Mouse (Mus musculus): ENCODE data around the gene Ankrd63.

Ankrd63 gene

DNA sequence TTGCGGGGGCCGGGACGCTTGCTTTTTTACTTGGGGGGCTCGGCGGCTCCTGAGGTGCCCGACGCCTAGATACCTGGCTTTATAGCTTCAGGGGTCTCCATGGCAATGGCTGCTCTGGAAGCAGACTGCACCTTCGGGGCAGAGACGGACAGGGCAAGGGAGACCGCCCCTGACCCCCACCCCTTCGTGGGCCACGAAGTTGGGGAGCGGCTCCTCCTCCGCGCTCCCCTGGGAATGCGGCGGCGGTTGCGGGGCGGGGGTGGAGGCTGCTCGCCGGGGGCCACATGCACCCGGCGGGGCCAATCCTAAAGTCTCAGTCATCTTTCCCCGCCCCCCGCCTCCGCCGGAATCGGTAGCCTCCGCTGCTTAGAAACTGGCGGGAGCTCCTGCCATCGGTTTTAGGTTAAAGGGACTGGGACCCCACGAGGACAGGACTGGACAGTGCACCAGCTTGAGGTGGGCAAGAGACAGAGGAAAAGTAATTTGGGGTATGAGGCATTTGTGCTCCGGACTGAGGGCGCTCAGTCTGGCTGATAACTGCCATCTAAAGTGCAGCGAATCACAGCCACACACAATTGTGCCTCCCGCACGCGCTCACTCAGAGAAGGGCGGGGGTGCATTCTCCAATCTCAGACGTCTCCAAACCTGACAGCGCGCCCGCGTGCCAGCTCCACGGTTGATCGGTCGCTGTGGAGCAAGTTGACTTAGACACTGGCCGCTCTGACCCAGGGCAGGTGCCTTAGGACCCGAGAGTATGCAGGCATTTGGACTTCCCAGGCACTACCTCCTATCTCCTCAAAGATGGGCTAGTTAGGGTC lies at the start of gene Ankrd63:
Gene Ankrd63, minus strand, starts transcription at position 51 of the 818 bp plus-strand sequence.
- no peak for DNase-seq (ENCODE audit: low spot score)

DNA sequence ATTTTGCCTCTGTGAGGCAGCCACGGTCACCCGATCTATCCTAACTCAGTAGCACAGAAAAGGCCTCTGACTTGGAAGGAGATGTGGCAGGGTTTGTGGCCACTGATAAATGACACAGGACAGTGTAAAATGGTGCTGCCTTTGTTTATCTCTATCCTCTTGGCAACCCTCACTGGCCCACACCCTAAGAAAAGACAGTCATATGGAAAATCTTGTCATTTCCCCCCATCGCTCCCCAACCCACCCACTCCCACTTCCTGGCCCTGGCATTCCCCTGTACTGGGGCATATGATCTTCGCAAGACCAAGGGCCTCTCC lies 49.0 kb upstream of the Ankrd63 start:
- DNase-seq (ENCODE audit: low spot score): no peak

GRCm38 (mm10) chr2:118751896-118752791 lies 48.4 kb upstream of the Ankrd63 start:
- no peak for DNase-seq (ENCODE audit: low spot score)

DNA sequence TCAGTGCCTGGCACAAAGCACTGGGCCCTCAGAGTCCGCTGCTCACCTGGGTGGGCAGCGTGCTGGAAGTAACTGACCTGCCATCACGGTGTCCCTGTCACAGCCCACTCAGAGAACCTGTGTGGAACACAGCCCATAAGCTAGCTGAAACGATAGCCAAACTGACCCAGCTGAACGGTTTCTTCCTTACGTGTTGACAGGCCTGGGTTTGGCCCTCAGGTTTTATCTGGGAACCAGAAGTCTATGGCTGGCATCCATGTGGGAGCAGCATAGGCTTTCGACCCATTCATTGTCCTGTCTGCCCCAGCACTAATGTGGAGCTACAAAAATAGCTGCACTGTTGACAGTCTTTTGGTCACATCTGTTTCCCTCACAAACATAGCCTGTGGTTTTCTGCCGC lies 46.7 kb upstream of the Ankrd63 start:
- DNase-seq (ENCODE audit: low spot score): no peak

GRCm38 (mm10) chr2:118749341-118749884 lies 45.6 kb upstream of the Ankrd63 start:
- no peak for DNase-seq (ENCODE audit: low spot score)

GRCm38 (mm10) chr2:118747301-118747960 lies 43.7 kb upstream of the Ankrd63 start:
- no peak for DNase-seq (ENCODE audit: low spot score)

DNA sequence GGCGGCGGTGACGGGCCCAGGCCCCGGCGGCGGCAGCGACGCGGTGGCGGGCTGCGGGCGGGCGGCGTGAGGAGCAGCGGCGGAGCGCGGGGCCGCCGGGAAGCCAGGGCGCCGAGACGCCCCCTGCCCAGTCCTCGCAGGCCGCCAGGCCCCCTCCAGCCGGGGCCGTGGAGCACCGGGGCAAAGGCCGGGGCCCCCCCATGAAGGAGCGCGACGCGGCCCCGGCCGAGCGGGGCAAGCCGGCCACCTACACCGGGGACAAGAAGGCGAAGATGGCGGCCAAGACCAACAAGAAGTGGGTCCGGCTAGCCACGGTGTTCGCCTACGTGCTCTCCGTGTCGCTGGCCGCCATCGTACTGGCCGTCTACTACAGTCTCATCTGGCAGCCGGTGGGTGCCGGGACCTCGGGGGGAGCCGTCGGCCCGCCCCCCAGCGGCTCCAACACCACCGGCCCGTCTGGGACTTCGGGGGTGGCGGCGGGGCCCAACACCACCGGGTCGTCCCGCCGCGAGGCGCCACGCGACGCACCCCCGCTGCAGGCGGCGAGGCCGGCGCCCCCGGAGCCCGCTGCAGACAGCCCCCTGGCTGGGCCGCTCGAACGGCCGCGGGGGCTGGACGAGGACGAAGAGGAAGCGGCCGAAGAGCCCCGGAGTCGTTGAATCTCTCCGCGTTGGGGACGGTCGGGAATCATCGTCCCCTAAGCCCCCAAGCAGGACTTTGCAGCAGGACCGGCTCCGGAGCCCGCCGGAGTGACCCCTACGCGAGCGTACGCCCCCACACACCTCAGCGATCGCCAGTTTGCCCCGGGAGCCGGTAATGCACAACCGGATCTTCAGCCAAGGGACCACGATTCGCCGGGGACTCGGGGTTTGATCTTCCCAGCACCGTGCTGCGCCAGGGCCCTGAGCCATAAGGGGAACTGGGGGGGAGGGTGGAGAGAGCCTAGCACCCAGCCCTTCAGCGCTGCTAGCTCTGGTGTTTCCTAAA lies 42.4 kb upstream of the Ankrd63 start:
- no peak for DNase-seq (ENCODE audit: low spot score)

DNA sequence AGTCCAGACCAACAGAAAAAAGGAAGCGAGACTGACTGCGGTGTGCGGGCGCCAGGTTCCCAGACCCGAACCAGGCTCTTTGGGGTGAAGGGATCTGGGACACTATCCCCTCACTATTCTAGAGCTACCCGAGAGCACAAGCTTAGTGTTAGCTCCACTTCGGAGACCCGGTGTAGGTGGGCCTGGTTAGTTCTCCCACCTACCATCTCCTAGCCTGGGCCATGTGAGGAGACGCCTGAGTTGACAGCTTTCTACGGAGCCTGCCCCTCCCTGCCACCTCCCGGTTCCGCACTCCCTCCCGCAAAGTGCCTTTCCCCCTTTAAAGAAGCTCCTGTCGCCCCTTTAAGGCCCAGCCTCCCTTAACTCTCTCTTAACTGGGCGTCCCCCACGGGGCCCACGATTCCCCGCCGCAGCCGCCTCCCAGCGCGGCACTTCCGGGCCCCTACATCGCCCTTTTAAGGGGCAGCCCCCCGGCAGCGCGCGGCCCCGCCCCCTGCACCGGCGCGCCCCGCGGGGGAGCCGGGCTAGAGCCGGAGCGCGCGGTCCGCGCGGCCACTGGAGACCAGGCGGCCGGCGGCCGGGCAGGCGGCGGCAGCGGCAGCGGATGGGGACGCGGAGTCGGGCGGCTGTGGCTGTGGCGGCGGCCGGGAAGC lies 41.6 kb upstream of the Ankrd63 start, which contains the start of gene Inafm2:
Gene Inafm2, plus strand, starts transcription at position 527 of the 653 bp plus-strand sequence.
- peak; percentile 82 for DNase-seq (ENCODE audit: low spot score)

DNA sequence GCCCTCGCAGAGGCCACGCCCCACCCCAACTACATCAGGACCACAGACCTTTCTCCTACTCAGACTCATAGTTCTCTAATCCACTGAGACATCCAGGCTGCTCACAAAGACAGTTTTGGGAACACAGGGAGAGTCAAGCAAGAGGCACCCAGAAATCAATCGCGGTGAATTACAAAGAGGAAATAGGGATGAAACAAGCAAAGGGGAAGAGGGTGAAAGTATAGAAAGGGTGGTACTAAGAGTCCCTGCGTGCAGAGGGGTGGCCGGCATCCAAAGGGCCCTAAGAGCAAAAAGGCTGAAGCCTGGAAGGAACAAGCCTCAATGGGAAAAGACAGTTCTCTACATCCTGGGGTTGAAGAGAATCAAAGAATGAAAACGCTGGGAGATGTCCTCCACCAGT lies 40.9 kb upstream of the Ankrd63 start:
- no peak for DNase-seq (ENCODE audit: low spot score)

DNA sequence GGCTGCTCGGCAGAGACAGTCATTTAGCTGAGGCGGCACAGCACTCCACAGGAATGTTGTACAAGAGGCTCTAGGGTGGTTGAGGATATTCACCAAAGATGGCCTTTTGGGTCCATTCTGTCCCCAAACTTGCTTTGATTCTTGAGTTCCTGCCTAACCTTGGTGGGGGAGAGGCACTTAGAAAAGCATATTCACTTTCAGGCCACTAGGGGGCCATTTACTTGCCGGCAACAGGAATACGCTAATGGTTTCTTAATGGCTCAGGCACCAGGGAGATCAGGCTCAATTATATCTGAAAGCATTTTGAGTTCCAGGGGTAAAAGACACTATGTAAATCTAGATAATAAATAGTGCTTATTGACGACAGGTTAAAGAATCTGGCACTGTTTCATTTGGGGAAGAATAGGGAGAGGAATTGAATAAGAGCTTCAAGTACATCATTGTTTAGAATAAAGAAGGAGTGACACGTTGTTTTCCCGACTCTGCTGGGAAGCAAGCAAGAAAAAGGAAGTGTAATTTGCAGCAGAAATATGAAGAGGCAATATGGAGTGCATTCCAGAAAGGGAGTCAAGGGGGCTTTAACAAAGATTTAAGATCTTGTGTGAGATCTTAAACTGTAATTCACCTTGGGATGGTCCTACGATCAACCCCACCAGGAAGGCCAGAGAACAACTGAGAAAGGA lies 39.6 kb upstream of the Ankrd63 start:
- no peak for DNase-seq (ENCODE audit: low spot score)

GRCm38 (mm10) chr2:118741183-118741582 lies 37.4 kb upstream of the Ankrd63 start:
- no peak for DNase-seq (ENCODE audit: low spot score)

DNA sequence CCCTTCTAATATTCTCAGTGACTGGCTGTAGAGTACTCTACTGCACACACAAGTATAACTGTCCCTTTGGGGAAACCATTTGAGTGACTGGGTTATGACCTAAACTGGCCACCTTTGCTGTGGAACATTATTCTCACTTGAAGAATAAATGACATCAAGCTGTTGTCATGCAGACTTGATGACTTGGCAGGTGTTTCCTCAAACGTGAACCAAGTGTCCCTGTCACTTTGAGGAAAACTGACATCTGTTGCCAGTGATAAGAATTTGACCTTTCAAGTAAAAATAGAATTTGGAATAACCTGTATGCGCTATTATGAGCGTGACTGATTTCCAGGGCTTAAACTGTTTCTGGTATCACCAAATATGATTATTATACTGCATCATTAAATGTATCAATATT lies 36.6 kb upstream of the Ankrd63 start:
- DNase-seq (ENCODE audit: low spot score): no peak

DNA sequence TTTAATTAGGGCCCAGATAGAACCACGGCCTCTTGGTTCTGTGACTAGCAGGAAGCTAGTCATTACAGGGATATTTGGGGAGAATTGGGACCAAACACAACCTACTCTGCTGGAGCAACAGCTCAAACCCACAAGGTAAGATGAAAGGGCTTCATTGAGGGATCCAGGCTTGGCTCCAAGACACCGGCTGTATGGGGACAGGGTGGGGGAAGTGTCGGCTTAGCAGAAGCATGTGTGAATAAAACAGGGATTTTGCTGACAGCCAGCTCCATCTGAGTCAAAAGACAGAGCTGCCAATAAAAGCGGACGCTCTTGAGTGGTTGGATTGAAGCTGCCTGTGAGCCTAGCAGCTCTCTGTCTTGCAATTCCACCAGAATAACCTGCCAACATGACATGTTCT lies 29.6 kb upstream of the Ankrd63 start:
- no peak for DNase-seq (ENCODE audit: low spot score)

DNA sequence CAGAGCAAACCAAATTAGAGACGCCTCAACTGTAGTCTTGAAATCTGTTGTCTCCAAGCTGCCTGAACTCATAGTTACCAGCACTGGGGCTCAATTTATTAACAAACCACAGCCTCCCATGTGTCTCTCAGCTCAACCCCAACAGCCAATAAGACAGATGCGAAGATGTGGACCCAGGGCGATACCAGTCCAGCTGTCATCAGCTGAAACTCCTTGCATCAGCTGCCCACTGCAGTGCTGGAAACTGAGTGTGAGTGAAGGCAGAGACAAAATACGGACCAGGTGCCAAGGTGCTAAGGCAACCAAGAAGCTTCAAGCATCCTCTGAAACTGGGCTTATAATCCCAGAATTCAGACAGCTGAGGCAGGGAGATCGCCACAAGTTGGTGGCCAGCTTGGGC lies 28.2 kb upstream of the Ankrd63 start:
- no peak for DNase-seq (ENCODE audit: low spot score)

DNA sequence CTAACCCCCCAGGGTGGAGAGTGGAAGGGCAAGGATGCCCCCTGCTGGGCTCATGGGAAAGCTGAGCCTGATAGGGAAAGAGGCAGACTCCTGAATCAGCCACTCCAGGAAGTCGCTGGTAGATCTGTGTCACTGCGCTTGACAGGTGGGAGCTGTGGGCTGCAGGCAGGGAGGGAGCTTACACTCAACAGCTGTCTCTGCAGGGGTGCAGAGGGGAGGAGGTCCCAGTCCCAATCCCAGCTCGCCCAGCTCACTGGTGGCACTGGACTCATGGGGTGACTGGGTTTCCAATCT lies 26.8 kb upstream of the Ankrd63 start:
- no peak for DNase-seq (ENCODE audit: low spot score)

GRCm38 (mm10) chr2:118729816-118730621 lies 26.3 kb upstream of the Ankrd63 start:
- no peak for DNase-seq (ENCODE audit: low spot score)

DNA sequence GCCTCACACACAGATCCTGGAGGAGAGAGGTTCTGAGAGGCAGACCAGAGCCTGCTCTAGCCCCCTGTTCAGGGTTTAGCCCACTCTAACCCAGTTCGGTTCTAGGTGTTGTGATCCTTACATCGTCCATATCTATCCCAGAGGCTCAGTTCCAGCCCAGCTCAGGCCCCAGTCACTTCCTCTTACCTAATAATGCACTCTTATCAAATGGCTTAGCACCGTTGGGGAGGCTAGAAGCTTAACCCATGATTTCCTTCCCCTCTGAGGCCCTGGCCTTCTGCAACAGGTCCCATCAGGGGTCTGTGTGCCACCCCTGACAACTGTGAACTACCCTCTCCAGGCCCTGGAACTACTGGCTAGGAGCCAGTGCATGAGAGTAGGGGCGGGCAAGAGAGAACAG lies 25.4 kb upstream of the Ankrd63 start:
- DNase-seq (ENCODE audit: low spot score): no peak

DNA sequence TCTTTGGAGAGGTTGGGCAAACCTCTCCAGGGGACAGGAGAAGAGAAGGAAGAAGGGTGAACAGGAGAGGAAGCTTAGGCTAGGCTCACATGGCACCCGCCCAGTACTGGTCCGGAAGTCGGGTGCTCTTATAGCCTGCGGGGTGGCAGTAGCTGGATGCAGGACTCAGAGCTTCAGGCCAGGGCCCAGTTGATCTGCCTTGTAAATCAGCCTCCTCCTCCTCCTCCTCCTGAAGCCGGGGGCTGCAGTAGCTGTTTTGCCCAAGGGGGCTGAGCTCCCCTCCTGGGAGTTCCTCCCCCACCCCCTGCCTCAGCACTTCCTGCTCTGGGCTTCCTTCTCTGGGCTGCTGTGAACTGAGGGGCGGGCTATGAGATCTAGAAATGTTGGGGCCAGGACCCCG lies 24.6 kb upstream of the Ankrd63 start, which contains the start of gene Plcb2:
Gene Plcb2, minus strand, starts transcription at position 102 of the 400 bp plus-strand sequence.
- no peak for DNase-seq (ENCODE audit: low spot score)

DNA sequence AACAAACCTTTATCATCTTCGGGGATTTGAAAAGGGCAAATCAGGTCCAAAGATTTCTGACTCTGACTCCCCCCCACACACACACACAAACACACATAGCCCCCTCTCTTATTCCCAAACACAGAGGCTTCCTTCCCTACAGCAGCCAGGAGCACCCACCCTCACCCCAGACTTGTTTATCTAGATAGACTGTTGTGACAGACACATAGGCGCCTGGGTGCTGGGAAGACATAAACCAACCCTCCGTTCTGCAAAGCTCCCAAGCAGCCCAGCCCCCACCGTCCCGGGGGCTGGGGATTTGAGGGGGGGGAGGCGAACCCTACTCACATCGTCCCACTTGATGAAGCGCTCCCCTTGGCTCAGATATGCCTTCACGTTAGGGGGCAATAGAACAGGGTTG lies 24.1 kb upstream of the Ankrd63 start:
- no peak for DNase-seq (ENCODE audit: low spot score)

Data from c-Kit-positive CD71-positive TER-119-positive erythroid progenitor cells, embryonic 14.5 days (primary cell).